Mouse (Mus musculus) cerebellum, adult 2 months (tissue): ENCODE data around the gene Foxp1.

Experiments used
- CTCF ChIP-seq: fragments of 200-500 bp; IDR thresholded peaks from 2 replicates; pipeline ENCODE4 v1.5.1; 2011; ENCODE audit warnings: low read depth, mild to moderate bottlenecking, control low read depth, low read length, moderate library complexity, borderline replicate concordance; ENCODE audit not compliant: insufficient read depth
- POLR2A ChIP-seq: fragments of 200-500 bp; IDR thresholded peaks from 2 replicates; pipeline ENCODE4 v1.6.1; 2011; ENCODE audit warnings: low read length, control low read depth, borderline replicate concordance; ENCODE audit not compliant: insufficient read depth

DNA sequence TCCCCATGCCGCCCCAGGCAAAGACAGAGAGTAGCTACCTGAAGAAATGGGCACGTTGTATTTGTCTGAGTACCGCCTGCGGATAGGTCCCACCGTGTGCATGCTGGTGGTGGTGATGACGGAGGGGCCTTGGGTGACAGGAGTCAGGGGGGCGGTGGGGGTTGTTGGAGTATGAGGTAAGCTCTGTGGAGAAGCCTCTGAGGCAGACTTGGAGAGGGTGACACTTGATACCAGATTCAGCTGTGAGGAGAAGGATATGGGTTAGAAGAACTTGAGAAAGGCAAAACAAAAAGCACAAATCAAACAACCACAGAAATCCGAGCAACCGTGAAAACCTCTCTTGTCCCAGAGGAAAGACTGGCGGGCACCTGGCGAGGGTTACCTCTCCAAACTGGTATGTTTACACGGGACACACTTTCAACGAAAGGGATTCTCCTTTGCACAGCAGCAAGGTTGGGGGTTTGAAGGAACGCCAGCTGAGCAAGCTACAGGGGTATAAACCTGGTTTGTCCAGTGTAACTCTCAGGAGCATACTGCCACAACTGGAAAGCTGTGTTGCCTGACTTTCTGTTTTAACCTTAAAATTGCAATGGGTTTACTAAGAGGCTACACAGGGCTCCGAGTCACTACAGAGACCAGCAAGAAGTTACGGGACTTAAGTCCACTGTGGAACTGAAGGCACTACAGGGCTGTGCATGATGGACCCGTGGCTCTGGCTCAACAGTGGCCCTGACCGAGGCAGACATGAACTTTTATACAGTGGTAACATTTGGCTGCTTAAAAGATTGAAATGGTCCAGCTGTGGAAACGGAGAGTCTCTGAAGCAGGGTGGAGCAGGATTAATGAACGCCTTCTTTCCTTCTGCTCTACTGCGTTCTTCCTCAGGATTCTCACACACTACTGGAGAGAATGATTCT lies 576.8 kb downstream of the Foxp1 start:
- TF ChIP-seq CTCF (no peak), POLR2A (no peak)
